Mouse (Mus musculus) CH12.LX (cell line): ENCODE results near the gene Tmem176a. TPM values are rescaled to one million over a fixed set of nuclear protein-coding genes. Genes with fewer than 3 reads are reported as not detected.

ENCODE experiments used
- DNase-seq: peaks from one replicate; pipeline ENCODE4 v3.0.0-alpha.2; 2013; ENCODE audit errors: extremely low read depth
- H3K27ac ChIP-seq: 2 replicates; pipeline ENCODE4 v1.5.1; 2012; ENCODE audit warnings: low read depth, mild to moderate bottlenecking, control low read depth, moderate library complexity; ENCODE audit not compliant: insufficient read depth
- H3K27me3 ChIP-seq: replicated peaks from 2 replicates; pipeline ENCODE3; 2012; ENCODE audit warnings: inconsistent platforms
- H3K36me3 ChIP-seq, 2 experiments: replicated peaks in 1 of 2; 2 replicates each; pipeline versions ENCODE3 to v1.6.1; 2012; ENCODE audit warnings: inconsistent platforms in 1 of 2, low read length in 1 of 2, mild to moderate bottlenecking in 1 of 2, mixed read lengths in 1 of 2, moderate library complexity in 1 of 2; ENCODE audit not compliant: control insufficient read depth in 1 of 2, insufficient read depth in 1 of 2
- H3K4me1 ChIP-seq, 2 experiments: 2 replicates each; pipeline ENCODE4 v1.6.1; 2012; ENCODE audit warnings: inconsistent platforms in 1 of 2, moderate library complexity in 1 of 2; ENCODE audit not compliant: insufficient read depth in 2 of 2, control insufficient read depth in 1 of 2
- H3K4me2 ChIP-seq: 2 replicates; pipeline ENCODE4 v1.6.1; 2012; ENCODE audit warnings: low read depth, mild to moderate bottlenecking, control low read depth; ENCODE audit not compliant: poor library complexity, insufficient read depth, severe bottlenecking
- H3K4me3 ChIP-seq, 3 experiments: fragments of 150-350 bp in 1 of 3; sonication (generic) in 1 of 3; replicated peaks in 1 of 3; 2 replicates each; pipeline versions ENCODE3 to v1.5.1; 2011 to 2012; ENCODE audit warnings: low read depth in 2 of 3, low read length in 2 of 3, mild to moderate bottlenecking in 2 of 3, moderate library complexity in 2 of 3, control low read depth in 1 of 3, improper control_type of control experiment in 1 of 3, inconsistent platforms in 1 of 3, mixed read lengths in 1 of 3; ENCODE audit not compliant: poor library complexity in 1 of 3
- H3K79me2 ChIP-seq: replicated peaks from 2 replicates; pipeline ENCODE4 v1.6.1; 2012; ENCODE audit warnings: mild to moderate bottlenecking, moderate library complexity; ENCODE audit not compliant: control insufficient read depth, poor library complexity, insufficient read depth, severe bottlenecking; ENCODE audit errors: extremely low read depth
- H3K9ac ChIP-seq: 2 replicates; pipeline ENCODE4 v1.6.1; 2012; ENCODE audit warnings: low read depth, mild to moderate bottlenecking, control low read depth, moderate library complexity; ENCODE audit not compliant: insufficient read depth
- H3K9me3 ChIP-seq: replicated peaks from 2 replicates; pipeline ENCODE3; 2012; ENCODE audit warnings: low read length, inconsistent platforms, mixed read lengths
- CHD1 ChIP-seq: IDR thresholded peaks from 2 replicates; pipeline ENCODE4 v1.6.1; 2012; ENCODE audit warnings: low read depth, low read length, improper control_type of control experiment, inconsistent platforms
- CHD2 ChIP-seq: IDR thresholded peaks from 2 replicates; pipeline ENCODE4 v1.6.1; 2011; ENCODE audit warnings: low read length, improper control_type of control experiment
- CTCF ChIP-seq, 2 experiments: IDR thresholded peaks in 1 of 2; conservative IDR thresholded peaks in 1 of 2; 2 replicates each; pipeline ENCODE4 v1.5.1; 2011 to 2012; ENCODE audit warnings: low read depth in 2 of 2, low read length in 2 of 2, improper control_type of control experiment in 1 of 2, inconsistent platforms in 1 of 2, mild to moderate bottlenecking in 1 of 2, moderate library complexity in 1 of 2
- E2F4 ChIP-seq: IDR thresholded peaks from 2 replicates; pipeline ENCODE4 v1.6.1; 2011; ENCODE audit warnings: low read depth, low read length, improper control_type of control experiment; ENCODE audit not compliant: insufficient replicate concordance
- ELF1 ChIP-seq: IDR thresholded peaks from 2 replicates; pipeline ENCODE4 v1.6.1; 2014; ENCODE audit warnings: low read depth, mild to moderate bottlenecking, inconsistent platforms, low read length, improper control_type of control experiment
- EP300 ChIP-seq: IDR thresholded peaks from 2 replicates; pipeline ENCODE4 v1.6.1; 2011; ENCODE audit warnings: low read length, improper control_type of control experiment
- GABPA ChIP-seq: IDR thresholded peaks from 2 replicates; pipeline ENCODE4 v1.6.1; 2012; ENCODE audit warnings: low read depth, low read length, improper control_type of control experiment, inconsistent platforms; ENCODE audit not compliant: insufficient replicate concordance
- HCFC1 ChIP-seq: IDR thresholded peaks from 2 replicates; pipeline ENCODE4 v1.6.1; 2012; ENCODE audit warnings: low read depth, mild to moderate bottlenecking, inconsistent platforms, low read length, improper control_type of control experiment
- IRF4 ChIP-seq: IDR thresholded peaks from 2 replicates; pipeline ENCODE4 v1.6.1; 2014; ENCODE audit warnings: low read depth, mild to moderate bottlenecking, inconsistent platforms, low read length, improper control_type of control experiment
- JUND ChIP-seq: conservative IDR thresholded peaks from 2 replicates; pipeline ENCODE4 v1.6.1; 2011; ENCODE audit warnings: low read depth, low read length, improper control_type of control experiment
- MAFK ChIP-seq: IDR thresholded peaks from 2 replicates; pipeline ENCODE4 v1.6.1; 2011; ENCODE audit warnings: low read length, improper control_type of control experiment; ENCODE audit not compliant: insufficient replicate concordance
- MAX ChIP-seq: IDR thresholded peaks from 2 replicates; pipeline ENCODE4 v1.6.1; 2011; ENCODE audit warnings: low read length, improper control_type of control experiment
- MAZ ChIP-seq: IDR thresholded peaks from 2 replicates; pipeline ENCODE4 v1.6.1; 2012; ENCODE audit warnings: low read depth, mild to moderate bottlenecking, inconsistent platforms, low read length, improper control_type of control experiment, moderate library complexity
- MEF2A ChIP-seq: IDR thresholded peaks from 2 replicates; pipeline ENCODE4 v1.6.1; 2014; ENCODE audit warnings: low read depth, mild to moderate bottlenecking, inconsistent platforms, low read length, improper control_type of control experiment, borderline replicate concordance
- MXI1 ChIP-seq: IDR thresholded peaks from 2 replicates; pipeline ENCODE4 v1.6.1; 2011; ENCODE audit warnings: mild to moderate bottlenecking, low read depth, low read length, improper control_type of control experiment
- MYC ChIP-seq: IDR thresholded peaks from 2 replicates; pipeline ENCODE4 v1.6.1; 2011; ENCODE audit warnings: low read depth, mild to moderate bottlenecking, improper control_type of control experiment, low read length
- PAX5 ChIP-seq: IDR thresholded peaks from 2 replicates; pipeline ENCODE4 v1.6.1; 2012; ENCODE audit warnings: low read length, inconsistent platforms, mixed read lengths
- RAD21 ChIP-seq: IDR thresholded peaks from 2 replicates; pipeline ENCODE4 v1.6.1; 2011; ENCODE audit warnings: low read depth, mild to moderate bottlenecking, low read length, improper control_type of control experiment, moderate library complexity
- SIN3A ChIP-seq: IDR thresholded peaks from 2 replicates; pipeline ENCODE4 v1.6.1; 2012; ENCODE audit warnings: low read length, improper control_type of control experiment, inconsistent platforms
- TBP ChIP-seq: conservative IDR thresholded peaks from 2 replicates; pipeline ENCODE4 v1.6.1; 2011; ENCODE audit warnings: low read depth, low read length, improper control_type of control experiment
- TCF12 ChIP-seq: IDR thresholded peaks from 2 replicates; pipeline ENCODE4 v1.6.1; 2014; ENCODE audit warnings: low read depth, mild to moderate bottlenecking, inconsistent platforms, low read length, improper control_type of control experiment
- UBTF ChIP-seq: IDR thresholded peaks from 2 replicates; pipeline ENCODE4 v1.6.1; 2012; ENCODE audit warnings: low read depth, mild to moderate bottlenecking, inconsistent platforms, low read length, improper control_type of control experiment, moderate library complexity
- ZC3H11A ChIP-seq: IDR thresholded peaks from 2 replicates; pipeline ENCODE4 v1.6.1; 2012; ENCODE audit warnings: low read depth, mild to moderate bottlenecking, inconsistent platforms, low read length, improper control_type of control experiment
- dilution Hi-C: fragments of 300-500 bp; cut with MboI; formaldehyde crosslinking; loops from 2 replicates; pipeline ENCODE4 v1.14.3; 2020; ENCODE audit warnings: low sequenced_read_pairs; ENCODE audit not compliant: extremely low pct_unique_long_range_greater_than_20kb, extremely low pct_ligation_motif_present
- in situ Hi-C: fragments of 300-500 bp; cut with MboI; formaldehyde crosslinking; loops from 3 replicates; pipeline ENCODE4 v1.14.3; 2019; ENCODE audit warnings: low sequenced_read_pairs, low pct_ligation_motif_present, low pct_unique_long_range_greater_than_20kb, mixed read lengths
- polyA plus RNA-seq: library from polyadenylated mRNA; unstranded; fragments of >175 nt; gene quantifications from 2 replicates; pipeline ENCODE4 v1.2.1, GENCODE M21; 2012; ENCODE audit warnings: low read depth; ENCODE audit not compliant: insufficient read length
- total RNA-seq, 2 experiments: library from RNA; depleted of rRNA; stranded (reverse); fragments of 300-350 nt in 1 of 2; fragments of >200 nt in 1 of 2; gene quantifications; 2 replicates each; pipeline ENCODE4 v1.2.3; 2012 to 2014

Tmem176a gene
- total and polyA plus RNA-seq, 3 experiments: 27.2 to 58.0 (median 34.6) TPM

- Histone ChIP-seq H3K36me3 (no peaks in the 10 kb centered on the region), H3K4me2 (no peak overlapping the region), H3K79me2 (no peaks in the 10 kb centered on the region), H3K4me3 (no peak overlapping the region), H3K4me1 (peaks cover 0 to 26% of the 10 kb centered on the region in 2 experiments; a peak in 2 of 4 replicates), H3K27me3 (peaks cover 4% of the 10 kb centered on the region), H3K9ac (no peak overlapping the region), H3K27ac (no peak overlapping the region), H3K9me3 (no peaks in the 10 kb centered on the region)
- no peak for DNase-seq
- TF ChIP-seq HCFC1: no peak
- no peak for TF ChIP-seq MEF2A
- no peak for TF ChIP-seq JUND
- no peak for TF ChIP-seq TBP
- no peak for TF ChIP-seq IRF4
- TF ChIP-seq GABPA: no peak
- TF ChIP-seq UBTF: no peak
- TF ChIP-seq MAZ: no peak
- TF ChIP-seq TCF12: no peak
- TF ChIP-seq E2F4: no peak
- TF ChIP-seq MAFK: no peak
- TF ChIP-seq ELF1: no peak
- TF ChIP-seq EP300: no peak
- no peak for TF ChIP-seq RAD21
- no peak for TF ChIP-seq SIN3A
- TF ChIP-seq CHD1: no peak
- no peak for TF ChIP-seq PAX5
- no peak for TF ChIP-seq MYC
- TF ChIP-seq ZC3H11A: no peak
- in situ Hi-C loops: loop anchor here (10.0 kb wide), 1 partner anchor 94 kb away; no protein-coding TSS in a partner anchor
- dilution Hi-C loops: no loop called here
Measured at GRCm38 (mm10) chr6:48860851-48861250, 20.1 kb downstream of the Tmem176a start.

- H3K4me3 ChIP-seq: no peak overlapping the region
- DNase-seq: no peak
- H3K9ac ChIP-seq: no peak overlapping the region
- H3K79me2 ChIP-seq: no peaks in the 10 kb centered on the region
- no peak for TF ChIP-seq TBP
- no peak for TF ChIP-seq MXI1
- no peak for TF ChIP-seq CTCF (conservative IDR thresholded peaks at IDR 0.05 in 1 of 2, IDR thresholded peaks at IDR 0.05 in 1 of 2; ENCODE audit: low read depth in 2 of 2, low read length in 2 of 2)
- TF ChIP-seq MEF2A: no peak
- TF ChIP-seq CHD2: no peak
- TF ChIP-seq MAFK: no peak
- no peak for TF ChIP-seq MAZ
- no peak for TF ChIP-seq CHD1
- TF ChIP-seq MAX: no peak
- TF ChIP-seq ELF1: no peak
- no peaks in the 10 kb centered on the region for H3K36me3 ChIP-seq
- H3K4me1 ChIP-seq: peaks cover 0 to 22% of the 10 kb centered on the region in 2 experiments; a peak in 2 of 4 replicates
- in situ Hi-C loops: loop anchor here (10.0 kb wide), 1 partner anchor 93 kb away; no protein-coding TSS in a partner anchor
- H3K27ac ChIP-seq: no peak overlapping the region
- H3K4me2 ChIP-seq: no peak overlapping the region
- dilution Hi-C loops: no loop called here
- H3K27me3 ChIP-seq: peaks cover 4% of the 10 kb centered on the region
- no peaks in the 10 kb centered on the region for H3K9me3 ChIP-seq
Measured at GRCm38 (mm10) chr6:48861616-48862280, 21.0 kb downstream of the Tmem176a start.
